Mouse (Mus musculus) kidney, postnatal 25 days (tissue): ENCODE results near the gene Ociad1.

Experiments used
- DNase-seq, 2 experiments: peaks; one replicate each; pipeline ENCODE4 v3.0.0; 2021; ENCODE audit warnings: mixed read lengths in 2 of 2

Gene Ociad1

GRCm38 (mm10) chr5:73340723-73341235 is 48.2 kb downstream of the Ociad1 start, which contains the start of gene Ociad2:
TSS of gene Ociad2 (minus strand) at chr5:73341028.
- DNase-seq: no peak

- DNase-seq: no peak
These were observed 50.2 kb downstream of the Ociad1 start for GRCm38 (mm10) chr5:73342701-73343355.

- no peak for DNase-seq
These were observed 51.7 kb downstream of the Ociad1 start for GRCm38 (mm10) chr5:73344310-73344709.

- DNase-seq: no peak
These were observed 52.7 kb downstream of the Ociad1 start for GRCm38 (mm10) chr5:73345254-73345653.

- DNase-seq: peak in 1 of 2 experiments; percentile 51
These were observed 56.9 kb downstream of the Ociad1 start for GRCm38 (mm10) chr5:73349514-73349913.

GRCm38 (mm10) chr5:73351796-73352195 is 59.2 kb downstream of the Ociad1 start:
- DNase-seq: no peak

- DNase-seq: no peak
These were observed 60.9 kb downstream of the Ociad1 start for GRCm38 (mm10) chr5:73353519-73353918.

GRCm38 (mm10) chr5:73353978-73354377 is 61.4 kb downstream of the Ociad1 start:
- no peak for DNase-seq

- DNase-seq: no peak
These were observed 62.8 kb downstream of the Ociad1 start for GRCm38 (mm10) chr5:73355393-73355792.

- no peak for DNase-seq
These were observed 66.7 kb downstream of the Ociad1 start for GRCm38 (mm10) chr5:73359134-73359751.

GRCm38 (mm10) chr5:73359752-73360141 is 67.2 kb downstream of the Ociad1 start:
- DNase-seq: no peak

- DNase-seq: no peak
These were observed 67.7 kb downstream of the Ociad1 start for GRCm38 (mm10) chr5:73360240-73360639.

- DNase-seq: no peak
These were observed 69.8 kb downstream of the Ociad1 start for GRCm38 (mm10) chr5:73362338-73362737.

GRCm38 (mm10) chr5:73362791-73363190 is 70.2 kb downstream of the Ociad1 start:
- no peak for DNase-seq
